Mouse (Mus musculus): ENCODE measurements around the gene Pabpc1l. TPM values are rescaled to one million over a fixed set of nuclear protein-coding genes. Genes with fewer than 3 reads are reported as not detected.
"Not testable (repeated sequence)": the region's sequence is repeated elsewhere in the genome, so short reads cannot be mapped to it uniquely, and the experiment has no call there.

The Pabpc1l gene
- polyA plus RNA-seq, 1 experiment, result 2.5 TPM

GRCm38 (mm10) chr2:164059634-164060235 lies 34.5 kb downstream of the Pabpc1l start:
- no peaks in the 10 kb centered on the region for H3K27me3 ChIP-seq (ENCODE audit: control insufficient read depth, insufficient read depth, low read length, poor library complexity, severe bottlenecking)
- H3K36me3 ChIP-seq (ENCODE audit: control insufficient read depth, insufficient read depth, low read length, poor library complexity, severe bottlenecking), result peaks cover 54% of the 10 kb centered on the region
- H3K27ac ChIP-seq (ENCODE audit: insufficient read depth, low read length), result no peak overlapping the region
- H3K4me3 ChIP-seq (ENCODE audit: low read depth, low read length), result no peak overlapping the region
- no peak overlapping the region for H3K9ac ChIP-seq (ENCODE audit: low read depth, poor library complexity, severe bottlenecking)
- TF ChIP-seq POLR2A (IDR thresholded peaks at IDR 0.05; ENCODE audit: insufficient read depth, low read length), result no peak
- no peak for TF ChIP-seq CTCF (IDR thresholded peaks at IDR 0.05; ENCODE audit: low read depth, low read length)
- no peak for TF ChIP-seq EP300 (IDR thresholded peaks at IDR 0.05; ENCODE audit: insufficient read depth, low read depth, low read length)
- no peaks in the 10 kb centered on the region for H3K9me3 ChIP-seq (replicated peaks; ENCODE audit: control insufficient read depth, insufficient read depth, low read length, poor library complexity, severe bottlenecking)
- H3K4me1 ChIP-seq (ENCODE audit: control insufficient read depth, insufficient read depth, low read length), result no peaks in the 10 kb centered on the region

GRCm38 (mm10) chr2:164070142-164070764 lies 45.0 kb downstream of the Pabpc1l start, which contains the start of gene Stk4:
TSS of gene Stk4 (plus strand) at chr2:164070322.
- TF ChIP-seq EP300 (IDR thresholded peaks at IDR 0.05; ENCODE audit: insufficient read depth, low read depth, low read length), result no peak
- TF ChIP-seq POLR2A (IDR thresholded peaks at IDR 0.05; ENCODE audit: insufficient read depth, low read length), result no peak
- no peaks in the 10 kb centered on the region for H3K4me1 ChIP-seq (ENCODE audit: control insufficient read depth, insufficient read depth, low read length)
- no peaks in the 10 kb centered on the region for H3K9me3 ChIP-seq (replicated peaks; ENCODE audit: control insufficient read depth, insufficient read depth, low read length, poor library complexity, severe bottlenecking)
- H3K9ac ChIP-seq (ENCODE audit: low read depth, poor library complexity, severe bottlenecking), result peak within 1 kb of the TSS; percentile 83
- H3K27me3 ChIP-seq (ENCODE audit: control insufficient read depth, insufficient read depth, low read length, poor library complexity, severe bottlenecking), result no peaks in the 10 kb centered on the region
- peaks cover 12% of the 10 kb centered on the region for H3K36me3 ChIP-seq (ENCODE audit: control insufficient read depth, insufficient read depth, low read length, poor library complexity, severe bottlenecking)
- no peak within 1 kb of the TSS for H3K27ac ChIP-seq (ENCODE audit: insufficient read depth, low read length)
- peak within 1 kb of the TSS; percentile 81 for H3K4me3 ChIP-seq (ENCODE audit: low read depth, low read length)

GRCm38 (mm10) chr2:164070765-164071436 lies 45.7 kb downstream of the Pabpc1l start, which contains the start of gene Tomm34:
TSS of gene Tomm34 (minus strand) at chr2:164071169.
- peak within 1 kb of the TSS; percentile 83 for H3K9ac ChIP-seq (ENCODE audit: low read depth, poor library complexity, severe bottlenecking)
- H3K36me3 ChIP-seq (ENCODE audit: control insufficient read depth, insufficient read depth, low read length, poor library complexity, severe bottlenecking), result peaks cover 7% of the 10 kb centered on the region
- no peaks in the 10 kb centered on the region for H3K9me3 ChIP-seq (replicated peaks; ENCODE audit: control insufficient read depth, insufficient read depth, low read length, poor library complexity, severe bottlenecking)
- TF ChIP-seq POLR2A (IDR thresholded peaks at IDR 0.05; ENCODE audit: insufficient read depth, low read length) (peak; percentile 93), EP300 (IDR thresholded peaks at IDR 0.05; ENCODE audit: insufficient read depth, low read depth, low read length) (peak; percentile 24; the same call in 1 of the 2 replicates), CTCF (IDR thresholded peaks at IDR 0.05; ENCODE audit: low read depth, low read length) (no peak)
- peak within 1 kb of the TSS; percentile 45 for H3K27ac ChIP-seq (ENCODE audit: insufficient read depth, low read length)
- no peaks in the 10 kb centered on the region for H3K4me1 ChIP-seq (ENCODE audit: control insufficient read depth, insufficient read depth, low read length)
- H3K4me3 ChIP-seq (ENCODE audit: low read depth, low read length), result peak within 1 kb of the TSS; percentile 81
- no peaks in the 10 kb centered on the region for H3K27me3 ChIP-seq (ENCODE audit: control insufficient read depth, insufficient read depth, low read length, poor library complexity, severe bottlenecking)

DNA sequence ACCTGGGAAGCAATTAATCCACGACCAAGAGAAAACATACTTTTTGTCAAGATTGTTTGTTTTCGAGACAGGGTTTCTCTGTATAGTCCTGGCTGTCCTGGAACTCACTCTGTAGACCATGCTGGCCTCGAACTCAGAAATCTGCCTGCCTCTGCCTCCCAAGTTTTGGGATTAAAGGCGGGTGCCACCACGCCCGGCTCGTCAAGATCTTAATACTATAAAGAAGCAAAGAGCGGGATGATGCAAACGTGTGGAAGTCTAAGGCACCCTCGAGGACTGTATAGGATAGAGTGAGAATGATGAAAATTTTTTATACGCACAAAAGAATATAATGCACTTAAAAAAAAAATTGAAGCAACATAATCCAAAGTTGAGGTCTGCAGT lies 46.2 kb downstream of the Pabpc1l start:
- not testable (repeated sequence) for H3K4me1 ChIP-seq (ENCODE audit: control insufficient read depth, insufficient read depth, low read length); H3K27me3 ChIP-seq (ENCODE audit: control insufficient read depth, insufficient read depth, low read length, poor library complexity, severe bottlenecking); H3K9me3 ChIP-seq (replicated peaks; ENCODE audit: control insufficient read depth, insufficient read depth, low read length, poor library complexity, severe bottlenecking); H3K36me3 ChIP-seq (ENCODE audit: control insufficient read depth, insufficient read depth, low read length, poor library complexity, severe bottlenecking)
- Histone ChIP-seq H3K9ac (ENCODE audit: low read depth, poor library complexity, severe bottlenecking) (peak overlapping the region; percentile 83), H3K4me3 (ENCODE audit: low read depth, low read length) (peak overlapping the region; percentile 27), H3K27ac (ENCODE audit: insufficient read depth, low read length) (peak overlapping the region; percentile 45)

- Histone ChIP-seq H3K27ac (ENCODE audit: insufficient read depth, low read length) (peak overlapping the region; percentile 69), H3K4me3 (ENCODE audit: low read depth, low read length) (no peak overlapping the region), H3K27me3 (ENCODE audit: control insufficient read depth, insufficient read depth, low read length, poor library complexity, severe bottlenecking) (no peaks in the 10 kb centered on the region), H3K9me3 (replicated peaks; ENCODE audit: control insufficient read depth, insufficient read depth, low read length, poor library complexity, severe bottlenecking) (no peaks in the 10 kb centered on the region), H3K4me1 (ENCODE audit: control insufficient read depth, insufficient read depth, low read length) (no peaks in the 10 kb centered on the region), H3K36me3 (ENCODE audit: control insufficient read depth, insufficient read depth, low read length, poor library complexity, severe bottlenecking) (no peaks in the 10 kb centered on the region), H3K9ac (ENCODE audit: low read depth, poor library complexity, severe bottlenecking) (peak overlapping the region; percentile 83)
- TF ChIP-seq POLR2A (IDR thresholded peaks at IDR 0.05; ENCODE audit: insufficient read depth, low read length), result no peak
- no peak for TF ChIP-seq EP300 (IDR thresholded peaks at IDR 0.05; ENCODE audit: insufficient read depth, low read depth, low read length)
- TF ChIP-seq CTCF (IDR thresholded peaks at IDR 0.05; ENCODE audit: low read depth, low read length), result no peak
Observed at GRCm38 (mm10) chr2:164072109-164072508, 46.9 kb downstream of the Pabpc1l start.

DNA sequence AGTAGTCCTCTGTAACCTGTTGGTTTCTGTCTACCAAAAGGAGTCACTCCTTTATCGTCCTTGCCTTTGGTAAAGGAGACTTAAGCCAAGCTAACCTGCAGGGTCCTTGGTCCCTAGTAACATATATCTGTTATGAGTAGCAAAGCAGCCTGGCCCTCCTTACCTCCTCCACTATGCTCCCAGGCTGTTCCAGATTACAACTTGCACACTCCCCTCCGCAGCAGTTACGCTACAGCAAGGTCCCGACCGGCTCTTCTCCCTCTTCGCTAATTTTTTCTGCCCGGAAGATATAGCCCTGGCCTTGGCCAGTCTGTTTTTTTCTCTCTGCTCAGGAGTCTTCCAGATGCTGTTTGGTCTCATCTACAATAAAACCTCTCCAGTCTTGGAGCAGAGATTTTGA lies 47.9 kb downstream of the Pabpc1l start:
- H3K4me1 ChIP-seq (ENCODE audit: control insufficient read depth, insufficient read depth, low read length), result no peaks in the 10 kb centered on the region
- H3K9ac ChIP-seq (ENCODE audit: low read depth, poor library complexity, severe bottlenecking), result peak overlapping the region; percentile 42
- H3K4me3 ChIP-seq (ENCODE audit: low read depth, low read length), result no peak overlapping the region; the same call in 1 of the 2 replicates
- no peaks in the 10 kb centered on the region for H3K36me3 ChIP-seq (ENCODE audit: control insufficient read depth, insufficient read depth, low read length, poor library complexity, severe bottlenecking)
- peak overlapping the region; percentile 69 for H3K27ac ChIP-seq (ENCODE audit: insufficient read depth, low read length)
- H3K9me3 ChIP-seq (replicated peaks; ENCODE audit: control insufficient read depth, insufficient read depth, low read length, poor library complexity, severe bottlenecking), result no peaks in the 10 kb centered on the region
- no peak for TF ChIP-seq EP300 (IDR thresholded peaks at IDR 0.05; ENCODE audit: insufficient read depth, low read depth, low read length)
- no peak for TF ChIP-seq CTCF (IDR thresholded peaks at IDR 0.05; ENCODE audit: low read depth, low read length)
- TF ChIP-seq POLR2A (IDR thresholded peaks at IDR 0.05; ENCODE audit: insufficient read depth, low read length), result no peak
- no peaks in the 10 kb centered on the region for H3K27me3 ChIP-seq (ENCODE audit: control insufficient read depth, insufficient read depth, low read length, poor library complexity, severe bottlenecking)

All from ES-Bruce4 (cell line).